ENCODE assay signal across 8 mouse cellular contexts in genomic region chr9:62363619-62364018, GRCm38 (mm10). TPM values are rescaled to one million over a fixed set of nuclear protein-coding genes. Genes with fewer than 3 reads are reported as not detected.
DNase-seq lines count a peak whose midpoint lies in the region; ATAC-seq lines count a peak whose summit lies in the region.

No protein-coding gene starts in this region.

- peak overlapping the region; percentile 36 for H3K4me3 ChIP-seq in hindbrain, embryonic 16.5 days (ENCODE audit: low read length)
- H3K4me3 ChIP-seq in megakaryocyte, embryonic 14.5 days (replicated peaks), result peak overlapping the region; percentile 88

- H3K4me1 ChIP-seq in hindbrain, embryonic 16.5 days (ENCODE audit: control insufficient read depth, insufficient read depth, low read depth, low read length), result peaks cover 58% of the 10 kb centered on the region
- peaks cover 100% of the 10 kb centered on the region for H3K4me1 ChIP-seq in megakaryocyte, embryonic 14.5 days

- no peaks in the 10 kb centered on the region for H3K27me3 ChIP-seq in hindbrain, embryonic 16.5 days (replicated peaks; ENCODE audit: control insufficient read depth, insufficient read depth, low read length)
- no peaks in the 10 kb centered on the region for H3K27me3 ChIP-seq in megakaryocyte, embryonic 14.5 days (replicated peaks)

- H3K4me2 ChIP-seq in hindbrain, embryonic 16.5 days (ENCODE audit: low read length), result peak overlapping the region; percentile 76

- H3K27ac ChIP-seq in hindbrain, embryonic 16.5 days (ENCODE audit: low read depth, low read length), result peak overlapping the region; percentile 77

- DNase-seq in gastrocnemius, adult 18-20 months (ENCODE audit: low spot score), result peak; percentile 90
- DNase-seq in left cerebral cortex, adult 9 months (ENCODE audit: low spot score in 2 of 2), result peak; percentile 84 to 91
- DNase-seq in right cerebral cortex, adult 2 months (ENCODE audit: low spot score in 2 of 2), result peak; percentile 87 to 89
- DNase-seq in urinary bladder, postnatal 10 days (ENCODE audit: low spot score), result peak; percentile 55

- peak; percentile 89 for ATAC-seq in activated CD4-positive, CD25-positive, alpha-beta regulatory T cell, adult 4 months
- peak; percentile 84 for ATAC-seq in common myeloid progenitor, adult 5-6 weeks (replicated peaks; ENCODE audit: low read depth, poor library complexity, severe bottlenecking)
- peak; percentile 95 for ATAC-seq in hindbrain, embryonic 16.5 days

- H3K9me3 ChIP-seq in hindbrain, embryonic 16.5 days (ENCODE audit: control insufficient read depth, low read length), result no peaks in the 10 kb centered on the region
- H3K9me3 ChIP-seq in megakaryocyte, embryonic 14.5 days, result no peaks in the 10 kb centered on the region

- H3K36me3 ChIP-seq in hindbrain, embryonic 16.5 days (ENCODE audit: control insufficient read depth, insufficient read depth, low read length), result no peaks in the 10 kb centered on the region
- H3K36me3 ChIP-seq in megakaryocyte, embryonic 14.5 days (replicated peaks; ENCODE audit: low read length), result peaks cover 45% of the 10 kb centered on the region

- WGBS in hindbrain, embryonic 16.5 days, result 2% methylated on average over 24 of the region's 24 CpGs

- peak overlapping the region; percentile 65 for H3K9ac ChIP-seq in hindbrain, embryonic 16.5 days (ENCODE audit: low read depth, low read length)

RNA-seq across cellular contexts. Expression of gene Anp32a, which starts 22.5 kb away (rescaled TPM):
- polyA plus RNA-seq in activated CD4-positive, CD25-positive, alpha-beta regulatory T cell, adult 4 months (2017; shearing (Covaris generic)), result 100 to 1,000 TPM; 108 to 132 TPM
- total RNA-seq in common myeloid progenitor, adult 5-6 weeks (2017), result 731 and 775 TPM in 2 replicates
- 10 to 100 TPM; 66.9 to 86.5 TPM for total RNA-seq in gastrocnemius, adult 18-20 months (2021)
- polyA plus RNA-seq in hindbrain, embryonic 16.5 days (2015; fragmentation: Nextera tagmentation; extraction: Ambion mirVana), result 115 and 156 TPM in 2 replicates
- 15.3 and 263 TPM in 2 replicates for polyA plus RNA-seq in megakaryocyte, embryonic 14.5 days (2012; ENCODE audit: insufficient read depth, low replicate concordance)

Comparison
In these comparisons a context has a peak if more than half of its experiments do, and no peak if none do; other contexts are left out.
1. Peak in every context shown above with its lines: DNase-seq, ATAC-seq, H3K4me3 ChIP-seq and H3K27ac ChIP-seq.